Mouse (Mus musculus) monocyte, adult 59 days (primary cell): Measurements from ENCODE around the gene 2300009A05Rik. TPM values are rescaled to one million over a fixed set of nuclear protein-coding genes. Genes with fewer than 3 reads are reported as not detected.

Experiments
- total RNA-seq, 2 experiments: library from RNA; stranded (reverse); gene quantifications; one replicate each; pipeline ENCODE4 v1.2.4; 2023

2300009A05Rik gene
- total RNA-seq: 10 to 100 TPM; 15.4 to 18.3 TPM

DNA sequence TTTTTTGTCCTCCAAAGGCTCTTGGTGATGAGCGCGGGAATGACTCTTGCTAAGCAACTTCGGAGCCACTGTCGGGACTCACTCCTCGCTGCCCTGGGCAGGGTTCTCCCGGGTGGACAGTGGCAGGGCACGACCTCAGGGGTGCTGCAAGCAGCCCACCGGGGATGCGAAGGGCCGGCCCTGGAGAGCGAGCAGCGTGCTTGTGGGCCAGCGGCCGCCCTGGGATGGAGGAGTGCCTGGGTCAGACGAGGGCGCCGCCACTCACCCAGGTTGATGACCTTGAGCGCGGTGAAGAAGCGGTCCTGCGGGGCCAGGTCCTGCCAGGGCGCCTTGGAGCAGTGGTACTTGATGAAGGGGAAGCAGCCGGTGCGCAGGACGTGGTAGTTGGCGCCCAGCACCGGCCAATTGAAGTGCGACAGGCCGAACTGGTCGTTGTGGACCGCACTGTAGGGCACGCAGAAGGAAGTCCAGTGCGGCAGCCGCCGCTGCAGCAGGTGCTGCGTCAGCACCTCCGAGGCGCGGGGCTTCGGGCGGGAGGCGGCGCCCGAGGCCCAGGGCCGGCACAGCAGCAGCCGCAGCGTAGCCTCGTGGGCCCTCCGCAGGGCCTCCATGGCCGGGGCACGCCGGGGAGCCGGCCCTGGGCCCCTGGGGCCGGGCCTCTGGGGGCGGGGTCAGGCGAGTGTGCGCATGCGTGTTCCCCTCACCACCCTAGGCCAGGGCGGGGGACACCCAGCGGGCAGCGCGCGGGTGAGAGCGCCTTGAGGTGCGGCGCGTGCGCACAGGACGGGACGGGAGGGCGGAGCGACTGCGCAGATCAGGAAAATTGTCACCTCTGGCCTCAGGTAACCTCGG lies at the start of gene 2300009A05Rik:
Gene 2300009A05Rik, minus strand, starts transcription at position 636 of the 852 bp plus-strand sequence.

DNA sequence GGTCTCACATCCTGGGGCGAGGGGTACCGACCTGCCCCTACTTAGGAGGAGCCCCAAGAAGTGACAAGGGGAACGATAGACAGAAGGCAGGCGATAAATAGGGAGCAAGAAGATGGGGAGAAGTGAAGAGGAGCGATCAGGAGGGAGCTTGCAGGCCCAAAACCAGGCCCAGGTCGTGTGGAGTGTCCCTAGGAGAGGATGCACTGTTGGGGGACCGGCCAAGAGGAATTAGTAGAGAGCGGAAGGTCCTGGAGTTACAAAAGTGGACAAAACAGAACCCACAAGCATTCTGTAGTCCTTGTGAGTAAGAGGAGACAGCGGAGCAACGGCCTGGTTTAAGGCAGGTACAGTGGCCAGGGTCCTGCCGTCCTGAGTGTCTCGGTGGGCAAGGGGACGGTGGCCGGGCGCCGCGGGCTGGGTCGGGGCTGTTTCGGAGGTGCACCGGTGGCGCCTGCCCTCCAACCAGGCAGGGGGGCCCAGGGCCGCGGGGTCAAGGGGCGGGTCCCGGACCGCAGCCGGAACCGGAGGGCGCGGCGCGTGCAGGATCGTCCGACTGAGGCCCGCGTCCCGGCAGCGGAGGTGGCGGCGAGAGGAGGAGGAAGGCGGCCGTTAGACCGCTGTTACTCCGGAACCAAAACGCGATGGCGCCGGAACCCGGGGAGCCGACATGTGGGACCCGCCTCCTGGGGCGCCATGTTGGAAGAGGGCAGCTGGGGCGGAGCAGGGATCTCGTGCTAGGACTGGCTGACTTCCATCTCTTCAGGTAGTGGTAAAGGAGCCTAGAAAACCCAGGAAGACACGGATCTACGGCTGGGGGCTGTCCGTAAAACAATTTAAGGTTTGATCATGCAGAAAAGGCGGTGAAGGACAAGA lies 21.5 kb downstream of the 2300009A05Rik start, which contains the start of gene Map2k5:
Gene Map2k5, minus strand, starts transcription at position 633 of the 873 bp plus-strand sequence.

Other genes with a start within 250 kb of the 2300009A05Rik start
- 10 to 100 TPM; 31.1 to 36.2 TPM for gene Map2k5, start 21.3 kb downstream of the 2300009A05Rik start, total RNA-seq
- under 1 TPM in 1 of 2 experiments, not detected in 1; 0.15 TPM for gene Iqch, start 203.2 kb upstream of the 2300009A05Rik start, total RNA-seq
- 10 to 100 TPM; 35.1 to 43.5 TPM for gene Aagab, start 203.4 kb upstream of the 2300009A05Rik start, total RNA-seq